Mouse (Mus musculus) kidney, postnatal 25 days (tissue): Measurements from ENCODE around the gene Acly.
A peak's percentile ranks its signal among the peaks of the same experiment; 100 is the strongest.

ENCODE experiments used
- DNase-seq, 2 experiments: peaks; one replicate each; pipeline ENCODE4 v3.0.0; 2021; ENCODE audit warnings: mixed read lengths in 2 of 2

The Acly gene

DNA sequence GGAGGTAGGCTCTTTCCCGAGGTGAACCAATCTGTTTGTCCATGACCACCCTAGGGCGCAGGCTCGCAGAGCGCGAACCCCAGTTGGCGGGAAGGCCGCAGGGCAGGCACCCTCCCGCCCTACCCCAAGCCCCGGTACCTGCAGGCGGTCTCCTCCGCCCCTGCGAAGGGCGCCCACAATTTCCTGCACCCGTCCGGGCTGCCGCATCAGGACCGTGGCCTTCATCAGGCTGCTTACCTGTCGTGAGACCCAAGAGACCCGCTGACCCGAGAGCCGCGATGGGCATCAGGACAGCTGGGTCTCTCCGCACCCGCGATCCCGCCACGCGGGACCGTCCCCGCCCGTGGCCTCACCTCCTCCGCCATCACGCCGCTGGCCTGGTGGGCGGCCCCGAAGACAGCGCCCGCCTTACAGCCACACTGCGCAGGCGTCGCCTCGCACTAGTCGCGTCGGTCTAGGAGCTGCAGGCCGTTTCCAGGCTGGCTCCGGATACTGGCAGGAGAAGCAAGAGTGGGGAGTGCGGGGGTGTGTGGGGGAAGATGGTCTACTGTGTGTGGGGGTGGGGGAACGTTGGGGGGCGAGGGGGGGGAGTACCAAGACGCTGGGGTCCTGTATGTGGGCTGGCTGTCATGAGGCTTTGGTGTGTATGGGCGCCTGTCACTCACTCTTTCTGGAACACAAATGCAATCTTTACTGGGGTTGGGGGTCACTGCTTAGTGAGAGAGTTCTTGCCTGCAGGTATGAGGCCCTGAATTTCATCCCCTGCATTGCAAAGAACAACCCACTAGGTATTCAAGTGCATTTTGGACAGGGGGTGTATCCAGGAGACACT is 86.9 kb downstream of the Acly start:
- peak; percentile 83 to 90 for DNase-seq

GRCm38 (mm10) chr11:100437901-100438300 is 89.9 kb downstream of the Acly start:
- DNase-seq = no peak

- no peak for DNase-seq
These were observed 92.0 kb downstream of the Acly start for GRCm38 (mm10) chr11:100435678-100436246.

DNA sequence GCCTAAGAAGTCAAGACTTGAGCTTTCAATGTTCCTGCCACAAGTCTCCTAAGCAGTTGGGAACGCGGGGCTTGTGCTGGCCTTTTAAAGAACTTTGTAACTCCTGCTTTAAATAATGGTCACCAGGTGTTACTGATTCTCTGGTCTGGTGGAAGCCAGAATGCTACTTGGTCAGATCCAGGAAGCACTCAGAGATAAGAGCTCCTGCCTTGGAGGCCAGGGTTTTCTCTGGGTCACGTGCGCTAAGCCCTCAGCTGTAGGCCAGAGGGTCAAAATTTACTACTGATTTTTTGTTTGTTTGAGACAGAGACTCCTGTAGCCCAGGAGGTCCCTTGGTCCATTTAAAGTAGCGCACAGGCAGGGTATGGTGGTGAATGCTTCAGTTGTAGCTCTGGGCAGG is 95.8 kb downstream of the Acly start:
- DNase-seq = no peak

DNA sequence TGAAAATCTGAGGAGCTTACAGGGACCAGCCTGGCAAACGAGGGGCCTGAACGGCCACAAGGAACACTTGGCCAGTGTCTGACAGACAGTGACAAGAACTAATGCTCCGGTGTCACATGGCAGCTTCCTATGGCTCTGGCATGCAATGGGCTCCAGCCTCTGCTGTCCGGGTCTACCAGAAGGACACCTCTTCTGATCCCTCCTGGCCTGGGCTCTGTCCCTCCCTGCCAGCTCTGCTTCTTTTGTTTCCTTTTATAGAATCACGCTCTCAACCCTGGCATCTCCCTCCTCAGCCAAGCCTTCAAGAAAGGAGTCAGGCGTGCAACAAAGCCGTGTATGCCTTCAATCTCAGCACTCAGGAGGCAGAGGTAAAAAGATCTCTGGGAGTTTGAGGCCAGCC is 97.7 kb downstream of the Acly start:
- DNase-seq = no peak

DNA sequence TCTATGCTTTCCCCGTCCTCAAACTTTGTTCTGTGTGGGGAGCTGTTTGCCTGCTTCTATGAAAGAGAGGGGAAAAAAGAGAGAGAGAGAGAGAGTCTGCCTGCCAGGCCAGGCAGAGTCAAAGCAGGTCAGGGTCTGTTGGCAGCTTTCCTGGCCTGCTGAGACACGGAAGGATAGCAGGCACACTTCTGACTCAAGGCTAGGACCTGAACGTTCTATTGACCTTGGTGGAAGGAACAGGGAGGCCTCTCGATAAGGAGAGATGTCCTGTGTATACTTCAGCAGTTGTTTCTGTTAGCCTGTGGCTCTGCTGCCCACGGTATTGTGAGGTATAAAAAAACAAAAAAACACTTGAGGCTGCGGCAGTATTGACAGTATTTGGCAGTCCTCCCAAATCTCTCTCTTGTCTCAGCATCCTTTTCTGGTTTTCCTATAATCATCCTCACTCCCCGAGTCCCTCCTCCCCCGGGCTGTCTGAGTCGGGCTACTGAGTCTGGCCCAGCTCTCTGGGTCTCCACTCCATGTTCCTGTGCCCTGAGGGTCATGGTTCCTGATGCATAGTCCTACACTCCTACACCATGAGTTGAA is 99.1 kb downstream of the Acly start:
- peak; percentile 22 to 56 for DNase-seq

- DNase-seq = no peak
These were observed 101.0 kb downstream of the Acly start for GRCm38 (mm10) chr11:100426820-100427219.
